Mouse (Mus musculus) layer of hippocampus, adult 11-12 months (tissue): Measurements from ENCODE around the gene Gnaq.
"Not testable (repeated sequence)": the region's sequence is repeated elsewhere in the genome, so short reads cannot be mapped to it uniquely, and the experiment has no call there.

Experiments
- DNase-seq: peaks from one replicate; pipeline ENCODE4 v3.0.0; 2022; ENCODE audit warnings: low spot score

Gene Gnaq

GRCm38 (mm10) chr19:16259786-16260434, 127.3 kb downstream of the Gnaq start:
- no peak for DNase-seq

- no peak for DNase-seq
Measured at GRCm38 (mm10) chr19:16260435-16260832, 127.8 kb downstream of the Gnaq start.

DNA sequence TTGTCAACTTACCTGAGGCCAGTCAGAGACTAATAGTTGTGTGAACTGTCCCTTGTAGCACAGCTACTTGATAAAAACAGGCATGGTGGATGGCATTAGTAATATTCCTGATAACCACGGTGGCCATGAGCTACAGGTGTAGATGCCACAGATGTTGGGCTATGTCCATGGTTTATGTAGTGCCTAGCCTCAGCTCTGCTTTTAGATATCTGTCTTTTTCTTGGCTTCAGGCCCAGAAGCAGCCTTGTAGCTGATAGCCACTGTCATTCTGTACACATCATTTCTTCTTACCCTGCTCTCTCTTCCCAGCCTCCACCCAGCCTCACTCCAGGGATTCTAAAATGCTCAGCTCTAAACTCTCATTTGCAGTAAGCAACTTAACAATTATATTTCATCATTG, 128.3 kb downstream of the Gnaq start:
- no peak for DNase-seq

GRCm38 (mm10) chr19:16261631-16262030, 129.0 kb downstream of the Gnaq start:
- no peak for DNase-seq

GRCm38 (mm10) chr19:16262340-16262739, 129.7 kb downstream of the Gnaq start:
- DNase-seq = no peak

GRCm38 (mm10) chr19:16267362-16267761, 134.7 kb downstream of the Gnaq start:
- not testable (repeated sequence) for DNase-seq

- no peak for DNase-seq
Measured at GRCm38 (mm10) chr19:16270236-16270635, 137.6 kb downstream of the Gnaq start.

DNA sequence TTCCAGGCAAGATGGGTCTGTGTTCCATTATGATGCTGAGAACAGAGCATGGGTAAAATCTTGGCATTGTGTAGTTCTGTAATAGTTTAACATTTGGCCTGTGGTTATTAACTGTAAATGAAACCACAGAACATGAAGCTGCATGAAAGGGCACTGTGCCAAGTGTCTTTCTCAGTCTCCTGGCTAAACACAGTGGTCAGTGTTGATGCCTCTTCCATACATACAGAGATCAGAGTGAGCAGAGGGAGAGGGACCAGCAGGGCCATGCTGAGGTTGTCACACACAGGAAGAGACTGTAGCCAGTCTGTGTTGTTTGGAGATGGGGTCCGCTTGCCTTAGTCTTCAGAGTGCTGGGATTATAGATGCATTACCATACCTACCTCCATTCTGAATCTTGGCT, 138.4 kb downstream of the Gnaq start:
- no peak for DNase-seq

GRCm38 (mm10) chr19:16273021-16273420, 140.4 kb downstream of the Gnaq start:
- DNase-seq = no peak

DNA sequence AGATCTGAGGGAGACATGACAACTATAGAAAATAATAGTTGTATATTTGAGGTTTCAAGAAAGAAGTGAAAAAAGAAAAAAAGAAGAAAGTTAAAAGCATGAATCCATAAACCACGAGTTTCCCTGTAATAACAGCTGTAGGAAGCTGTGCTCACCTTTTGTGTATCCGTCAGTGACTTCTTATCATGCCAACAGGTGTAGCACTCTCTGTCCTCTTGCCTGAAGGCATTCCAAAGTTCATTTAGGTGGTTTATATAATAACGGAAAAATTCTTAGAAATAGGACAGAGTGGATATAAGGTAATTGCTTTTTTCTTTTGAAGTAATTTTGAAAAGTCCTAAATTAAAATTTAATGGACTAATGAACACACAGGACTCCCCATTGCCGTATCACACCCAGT, 147.6 kb downstream of the Gnaq start:
- no peak for DNase-seq

DNA sequence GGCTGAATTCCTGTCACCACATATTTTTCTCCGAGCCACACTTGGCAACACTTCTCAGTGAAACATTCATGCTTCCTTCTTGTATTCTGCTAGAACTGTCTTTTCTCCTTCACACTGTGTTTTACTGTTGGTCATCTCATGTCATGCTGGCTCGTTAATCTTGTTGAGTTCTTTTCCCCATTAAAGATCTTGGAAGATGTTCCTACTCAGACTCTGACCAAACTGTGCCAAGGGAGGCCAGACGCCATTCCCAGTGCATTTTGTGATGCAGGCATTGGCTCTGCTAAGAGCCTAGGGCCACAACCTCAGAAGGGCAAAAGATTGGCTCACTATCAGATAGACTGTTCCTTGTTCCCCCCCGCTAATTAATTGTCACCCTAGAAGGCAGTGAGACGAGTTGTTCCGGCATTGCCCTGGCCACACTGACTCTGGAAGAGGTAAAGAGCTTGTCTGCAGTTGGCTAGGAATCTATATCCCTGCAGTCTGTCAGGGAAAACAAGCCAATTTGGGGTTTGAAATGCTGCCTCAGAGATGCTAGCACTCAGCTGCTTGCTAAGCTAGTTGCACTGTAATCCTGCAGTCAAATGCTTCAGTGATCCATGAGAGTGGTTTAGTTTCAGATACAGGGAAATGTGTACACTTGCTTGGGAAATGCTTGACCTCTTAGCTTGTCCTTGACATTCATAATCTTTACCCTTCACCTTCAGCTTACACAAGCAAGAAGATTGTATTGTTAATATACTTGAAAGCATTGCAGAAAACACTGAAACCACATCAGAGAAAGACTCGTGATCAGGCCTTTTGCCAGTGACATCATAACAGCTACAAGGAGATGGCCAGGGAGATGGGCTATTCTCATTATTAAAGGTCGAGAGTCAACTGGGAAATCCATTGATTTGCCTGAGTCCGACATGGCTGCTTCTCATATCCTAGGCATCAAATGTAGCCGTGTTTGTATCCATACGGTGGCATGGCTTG, 152.7 kb downstream of the Gnaq start:
- DNase-seq = no peak

DNA sequence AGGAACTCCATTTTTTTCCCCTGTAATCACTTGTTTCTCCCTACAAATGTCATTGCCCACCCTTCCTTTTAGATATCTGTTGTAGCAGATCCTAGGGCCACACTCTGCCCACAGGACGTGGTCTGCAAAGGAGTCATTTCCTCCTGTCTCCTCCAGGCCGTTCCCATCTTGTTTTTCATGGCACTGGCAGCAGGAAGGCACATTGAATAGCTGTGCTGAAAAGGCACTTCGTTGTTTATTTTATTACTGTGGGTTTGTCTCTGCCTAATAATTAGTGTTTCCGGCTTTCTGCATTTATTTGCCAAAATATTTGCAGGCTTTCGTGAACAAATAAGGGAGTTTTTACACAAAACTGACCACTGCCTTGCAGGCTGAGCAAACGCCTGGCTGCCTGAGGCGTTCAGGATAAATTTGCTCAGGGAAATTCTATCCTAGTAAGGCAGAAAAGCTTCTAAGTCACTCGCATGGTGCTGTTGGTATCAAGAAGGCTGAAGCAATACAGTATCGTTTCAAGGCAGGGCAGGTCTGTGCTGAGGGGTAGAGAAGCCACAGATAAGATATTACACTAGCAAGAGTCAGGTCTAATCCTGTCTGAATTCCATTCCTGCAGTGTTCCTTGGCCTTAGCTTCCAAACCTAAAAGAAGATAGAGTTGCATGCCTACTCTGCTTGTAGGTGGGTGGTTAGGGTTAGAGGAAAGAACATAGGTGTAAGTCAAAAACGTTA, 154.0 kb downstream of the Gnaq start:
- no peak for DNase-seq

- DNase-seq = no peak
Measured at GRCm38 (mm10) chr19:16287307-16287706, 154.7 kb downstream of the Gnaq start.

- DNase-seq = no peak
Measured at GRCm38 (mm10) chr19:16287971-16288370, 155.3 kb downstream of the Gnaq start.

DNA sequence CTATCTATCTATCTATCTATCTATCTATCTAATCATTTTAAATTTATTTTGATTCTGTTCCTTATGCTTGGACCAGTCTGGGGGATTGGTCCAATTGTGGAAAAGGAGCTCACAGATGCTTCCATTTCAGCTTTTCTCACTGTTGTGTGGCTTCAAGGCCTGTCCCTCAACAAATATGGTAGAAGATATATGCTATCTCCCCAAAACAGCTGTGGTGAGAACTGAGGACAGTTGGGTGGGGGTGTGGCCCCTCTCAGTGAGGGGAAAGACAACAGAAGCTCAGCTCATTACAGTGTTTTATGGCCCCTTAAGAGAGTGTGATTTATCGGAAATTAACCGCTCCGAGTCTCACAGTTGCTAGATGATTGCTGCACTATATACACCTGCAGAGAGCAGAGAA, 158.5 kb downstream of the Gnaq start:
- DNase-seq = no peak

GRCm38 (mm10) chr19:16292056-16292608, 159.5 kb downstream of the Gnaq start:
- no peak for DNase-seq

- no peak for DNase-seq
Measured at GRCm38 (mm10) chr19:16292978-16293377, 160.3 kb downstream of the Gnaq start.

GRCm38 (mm10) chr19:16300413-16300812, 167.8 kb downstream of the Gnaq start:
- no peak for DNase-seq

- no peak for DNase-seq
Measured at GRCm38 (mm10) chr19:16301336-16301735, 168.7 kb downstream of the Gnaq start.

GRCm38 (mm10) chr19:16309031-16309430, 176.4 kb downstream of the Gnaq start:
- DNase-seq = no peak

- no peak for DNase-seq
Measured at GRCm38 (mm10) chr19:16314295-16314821, 181.7 kb downstream of the Gnaq start.

GRCm38 (mm10) chr19:16315525-16315924, 182.9 kb downstream of the Gnaq start:
- DNase-seq = no peak
